Mouse (Mus musculus): ENCODE measurements around the gene 1700028J19Rik. TPM values are rescaled to one million over a fixed set of nuclear protein-coding genes. Genes with fewer than 3 reads are reported as not detected.
"Not testable (repeated sequence)": the region's sequence is repeated elsewhere in the genome, so short reads cannot be mapped to it uniquely, and the experiment has no call there.

1700028J19Rik gene
- total and polyA plus RNA-seq, 3 experiments = 0.05 to 3.6 (median 0.60) TPM

- Histone ChIP-seq H3K9me3 (replicated peaks) (no peaks in the 10 kb centered on the region), H3K4me1 (ENCODE audit: insufficient read depth, low read depth, low read length) (peaks cover 17% of the 10 kb centered on the region), H3K4me3 (ENCODE audit: low read depth, low read length) (no peak within 1 kb of the TSS), H3K36me3 (replicated peaks) (peaks cover 40% of the 10 kb centered on the region), H3K27me3 (ENCODE audit: insufficient read depth, low read length) (peaks cover 29% of the 10 kb centered on the region)
- DNase-seq (ENCODE audit: low spot score) = no peak
- no peak for TF ChIP-seq GATA2 (IDR thresholded peaks at IDR 0.05; ENCODE audit: borderline replicate concordance, low read depth, low read length)
- TF ChIP-seq TAL1 (conservative IDR thresholded peaks at IDR 0.05; ENCODE audit: low read depth, low read length) = no peak
- TF ChIP-seq CTCF (IDR thresholded peaks at IDR 0.05; ENCODE audit: low read depth, low read length) = no peak
- TF ChIP-seq GATA1 (IDR thresholded peaks at IDR 0.05; ENCODE audit: borderline replicate concordance, low read length) = no peak
- TF ChIP-seq POLR2AphosphoS5 (IDR thresholded peaks at IDR 0.05; ENCODE audit: insufficient replicate concordance, low read depth, low read length) = no peak
- no peak for ATAC-seq (ENCODE audit: extremely low read depth, insufficient number of reproducible peaks, low FRiP score, poor library complexity, severe bottlenecking)
Measured at GRCm38 (mm10) chr7:44257278-44257677, 10.8 kb upstream of the 1700028J19Rik start, which contains the start of gene Acp4. Gene Acp4, minus strand, starts transcription at chr7:44257378.

GRCm38 (mm10) chr7:44254930-44255329 is 8.4 kb upstream of the 1700028J19Rik start:
- H3K9me3 ChIP-seq (replicated peaks) = no peaks in the 10 kb centered on the region
- DNase-seq (ENCODE audit: low spot score) = no peak
- ATAC-seq (ENCODE audit: extremely low read depth, insufficient number of reproducible peaks, low FRiP score, poor library complexity, severe bottlenecking) = no peak

GRCm38 (mm10) chr7:44253023-44253616 is 6.6 kb upstream of the 1700028J19Rik start:
- Histone ChIP-seq H3K27me3 (ENCODE audit: insufficient read depth, low read length) (peaks cover 3% of the 10 kb centered on the region; the same call in 1 of the 2 replicates), H3K4me3 (ENCODE audit: low read depth, low read length) (no peak overlapping the region; the same call in 1 of the 2 replicates), H3K4me1 (ENCODE audit: insufficient read depth, low read depth, low read length) (peaks cover 50% of the 10 kb centered on the region), H3K36me3 (replicated peaks) (peaks cover 78% of the 10 kb centered on the region), H3K9me3 (replicated peaks) (no peaks in the 10 kb centered on the region)
- DNase-seq (ENCODE audit: low spot score) (no peak), ATAC-seq (ENCODE audit: extremely low read depth, insufficient number of reproducible peaks, low FRiP score, poor library complexity, severe bottlenecking) (no peak)
- TF ChIP-seq TAL1 (conservative IDR thresholded peaks at IDR 0.05; ENCODE audit: low read depth, low read length) (no peak), GATA1 (IDR thresholded peaks at IDR 0.05; ENCODE audit: borderline replicate concordance, low read length) (no peak), CTCF (IDR thresholded peaks at IDR 0.05; ENCODE audit: low read depth, low read length) (no peak), POLR2AphosphoS5 (IDR thresholded peaks at IDR 0.05; ENCODE audit: insufficient replicate concordance, low read depth, low read length) (no peak), GATA2 (IDR thresholded peaks at IDR 0.05; ENCODE audit: borderline replicate concordance, low read depth, low read length) (no peak)

More at GRCm38 (mm10) chr7:44254930-44255329, 8.4 kb upstream of the 1700028J19Rik start:
- Histone ChIP-seq H3K4me3 (ENCODE audit: low read depth, low read length) (no peak overlapping the region), H3K4me1 (ENCODE audit: insufficient read depth, low read depth, low read length) (peaks cover 34% of the 10 kb centered on the region), H3K27me3 (ENCODE audit: insufficient read depth, low read length) (peaks cover 10% of the 10 kb centered on the region), H3K36me3 (replicated peaks) (peaks cover 59% of the 10 kb centered on the region)
- no peak for TF ChIP-seq CTCF (IDR thresholded peaks at IDR 0.05; ENCODE audit: low read depth, low read length)
- no peak for TF ChIP-seq GATA1 (IDR thresholded peaks at IDR 0.05; ENCODE audit: borderline replicate concordance, low read length)
- no peak for TF ChIP-seq GATA2 (IDR thresholded peaks at IDR 0.05; ENCODE audit: borderline replicate concordance, low read depth, low read length)
- no peak for TF ChIP-seq TAL1 (conservative IDR thresholded peaks at IDR 0.05; ENCODE audit: low read depth, low read length)

GRCm38 (mm10) chr7:44250732-44251275 is 4.3 kb upstream of the 1700028J19Rik start:
- H3K9me3 ChIP-seq (replicated peaks); H3K27me3 ChIP-seq (ENCODE audit: insufficient read depth, low read length); ATAC-seq (ENCODE audit: extremely low read depth, insufficient number of reproducible peaks, low FRiP score, poor library complexity, severe bottlenecking); DNase-seq (ENCODE audit: low spot score): not testable (repeated sequence)
- Histone ChIP-seq H3K4me3 (ENCODE audit: low read depth, low read length) (peak overlapping the region; percentile 62; the same call in 1 of the 2 replicates), H3K4me1 (ENCODE audit: insufficient read depth, low read depth, low read length) (peaks cover 54% of the 10 kb centered on the region), H3K36me3 (replicated peaks) (peaks cover 76% of the 10 kb centered on the region)

GRCm38 (mm10) chr7:44249248-44249647 is 2.8 kb upstream of the 1700028J19Rik start:
- Histone ChIP-seq H3K4me1 (ENCODE audit: insufficient read depth, low read depth, low read length) (peaks cover 64% of the 10 kb centered on the region), H3K36me3 (replicated peaks) (peaks cover 64% of the 10 kb centered on the region), H3K27me3 (ENCODE audit: insufficient read depth, low read length) (no peaks in the 10 kb centered on the region), H3K4me3 (ENCODE audit: low read depth, low read length) (peak overlapping the region; percentile 1; the same call in 1 of the 2 replicates), H3K9me3 (replicated peaks) (no peaks in the 10 kb centered on the region)
- no peak for DNase-seq (ENCODE audit: low spot score)
- no peak; the same call in 1 of the 2 replicates for TF ChIP-seq POLR2AphosphoS5 (IDR thresholded peaks at IDR 0.05; ENCODE audit: insufficient replicate concordance, low read depth, low read length)
- TF ChIP-seq TAL1 (conservative IDR thresholded peaks at IDR 0.05; ENCODE audit: low read depth, low read length) = no peak
- TF ChIP-seq GATA1 (IDR thresholded peaks at IDR 0.05; ENCODE audit: borderline replicate concordance, low read length) = no peak
- ATAC-seq (ENCODE audit: extremely low read depth, insufficient number of reproducible peaks, low FRiP score, poor library complexity, severe bottlenecking) = no peak

GRCm38 (mm10) chr7:44247971-44248370 is 1.5 kb upstream of the 1700028J19Rik start:
- Histone ChIP-seq H3K4me1 (ENCODE audit: insufficient read depth, low read depth, low read length) (peaks cover 54% of the 10 kb centered on the region), H3K27me3 (ENCODE audit: insufficient read depth, low read length) (no peaks in the 10 kb centered on the region), H3K4me3 (ENCODE audit: low read depth, low read length) (peak overlapping the region; percentile 99), H3K9me3 (replicated peaks) (no peaks in the 10 kb centered on the region), H3K36me3 (replicated peaks) (peaks cover 54% of the 10 kb centered on the region)
- no peak for TF ChIP-seq GATA2 (IDR thresholded peaks at IDR 0.05; ENCODE audit: borderline replicate concordance, low read depth, low read length)
- TF ChIP-seq POLR2AphosphoS5 (IDR thresholded peaks at IDR 0.05; ENCODE audit: insufficient replicate concordance, low read depth, low read length) = no peak
- TF ChIP-seq CTCF (IDR thresholded peaks at IDR 0.05; ENCODE audit: low read depth, low read length) = no peak
- TF ChIP-seq GATA1 (IDR thresholded peaks at IDR 0.05; ENCODE audit: borderline replicate concordance, low read length) = no peak
- TF ChIP-seq TAL1 (conservative IDR thresholded peaks at IDR 0.05; ENCODE audit: low read depth, low read length) = no peak
- DNase-seq (ENCODE audit: low spot score) = no peak
- no peak for ATAC-seq (ENCODE audit: extremely low read depth, insufficient number of reproducible peaks, low FRiP score, poor library complexity, severe bottlenecking)
